8 mouse cellular contexts compared by ENCODE assay signal in genomic region chr2:30929483-30930045, GRCm38 (mm10). TPM values are rescaled to one million over a fixed set of nuclear protein-coding genes. Genes with fewer than 3 reads are reported as not detected.
DNase-seq lines count a peak whose midpoint lies in the region; ATAC-seq and TF ChIP-seq lines count a peak whose summit lies in the region.

Gene Ptges (minus strand): TSS chr2:30929863.

- H3K9ac ChIP-seq in kidney, embryonic 15.5 days = no peak within 1 kb of the TSS
- H3K9ac ChIP-seq in liver, embryonic 12.5 days = peak within 1 kb of the TSS; percentile 48
- peak within 1 kb of the TSS; percentile 39 for H3K9ac ChIP-seq in stomach, postnatal 0 days (ENCODE audit: low read length)

- no peak for TF ChIP-seq EP300 in stomach, postnatal 0 days (optimal IDR thresholded peaks at IDR 0.05)

- 0 out of 2 replicates have a peak, but pooled peaks cover 3% of the 10 kb centered on the region for H3K27me3 ChIP-seq in heart, embryonic 10.5 days (ENCODE audit: insufficient read depth, poor library complexity, severe bottlenecking)
- H3K27me3 ChIP-seq in kidney, embryonic 15.5 days = no peaks in the 10 kb centered on the region
- 0 out of 2 replicates have a peak, but pooled peaks cover 3% of the 10 kb centered on the region for H3K27me3 ChIP-seq in liver, embryonic 12.5 days (replicated peaks)
- H3K27me3 ChIP-seq in myocyte (ENCODE audit: control insufficient read depth, insufficient read depth, insufficient read length) = no peaks in the 10 kb centered on the region
- H3K27me3 ChIP-seq in stomach, postnatal 0 days (ENCODE audit: control insufficient read depth, insufficient read depth, low read length) = no peaks in the 10 kb centered on the region

- H3K4me1 ChIP-seq in embryonic fibroblast, embryonic 13.5 days (ENCODE audit: control insufficient read depth, insufficient read depth, low read length) = peaks cover 2% of the 10 kb centered on the region
- H3K4me1 ChIP-seq in heart, embryonic 10.5 days = peaks cover 39% of the 10 kb centered on the region
- peaks cover 34% of the 10 kb centered on the region for H3K4me1 ChIP-seq in kidney, embryonic 15.5 days
- H3K4me1 ChIP-seq in liver, embryonic 12.5 days = peaks cover 26% of the 10 kb centered on the region
- H3K4me1 ChIP-seq in stomach, postnatal 0 days (replicated peaks; ENCODE audit: control insufficient read depth, insufficient read depth) = 0 out of 2 replicates have a peak, but pooled peaks cover 2% of the 10 kb centered on the region

- DNase-seq in CD4-positive helper T cell, adult 2 months (ENCODE audit: low read depth, low spot score) = peak; percentile 40
- peak; percentile 94 for DNase-seq in brain, adult 2 months (ENCODE audit: low read depth, low spot score)
- DNase-seq in heart, embryonic 10.5 days (ENCODE audit: low spot score) = peak; percentile 85
- DNase-seq in stomach, postnatal 0 days (ENCODE audit: low spot score) = peak; percentile 88

- TF ChIP-seq POLR2A in embryonic fibroblast, embryonic 13.5 days (IDR thresholded peaks at IDR 0.05; ENCODE audit: low read depth, low read length) = no peak
- no peak for TF ChIP-seq POLR2A in myocyte (IDR thresholded peaks at IDR 0.05; ENCODE audit: insufficient read length, low read depth)

- TF ChIP-seq CTCF in embryonic fibroblast, embryonic 13.5 days (IDR thresholded peaks at IDR 0.05; ENCODE audit: borderline replicate concordance, insufficient read depth, low read length) = 0 out of 2 replicates have a peak, but pooled peaks have one; percentile 24
- TF ChIP-seq CTCF in stomach, postnatal 0 days (IDR thresholded peaks at IDR 0.05; ENCODE audit: low read depth) = peak; percentile 81

- H3K36me3 ChIP-seq in heart, embryonic 10.5 days = no peaks in the 10 kb centered on the region
- no peaks in the 10 kb centered on the region for H3K36me3 ChIP-seq in kidney, embryonic 15.5 days
- H3K36me3 ChIP-seq in liver, embryonic 12.5 days = no peaks in the 10 kb centered on the region
- no peaks in the 10 kb centered on the region for H3K36me3 ChIP-seq in myocyte (ENCODE audit: control insufficient read depth, insufficient read depth)
- no peaks in the 10 kb centered on the region for H3K36me3 ChIP-seq in stomach, postnatal 0 days (ENCODE audit: control insufficient read depth, insufficient read depth, low read length)

- no peak within 1 kb of the TSS for H3K4me3 ChIP-seq in embryonic fibroblast, embryonic 13.5 days (ENCODE audit: insufficient read depth, low read length)
- peak within 1 kb of the TSS; percentile 51 for H3K4me3 ChIP-seq in heart, embryonic 10.5 days
- H3K4me3 ChIP-seq in kidney, embryonic 15.5 days (replicated peaks) = peak within 1 kb of the TSS; percentile 23
- peak within 1 kb of the TSS; percentile 46 for H3K4me3 ChIP-seq in liver, embryonic 12.5 days
- H3K4me3 ChIP-seq in myocyte = peak within 1 kb of the TSS; percentile 25
- H3K4me3 ChIP-seq in stomach, postnatal 0 days (ENCODE audit: low read depth, low read length) = peak within 1 kb of the TSS; percentile 32

- peak within 1 kb of the TSS; percentile 12; the same call in 1 of the 2 replicates for H3K27ac ChIP-seq in embryonic fibroblast, embryonic 13.5 days (ENCODE audit: insufficient read depth, low read length)
- H3K27ac ChIP-seq in heart, embryonic 10.5 days = peak within 1 kb of the TSS; percentile 56
- H3K27ac ChIP-seq in kidney, embryonic 15.5 days = no peak within 1 kb of the TSS
- H3K27ac ChIP-seq in liver, embryonic 12.5 days = peak within 1 kb of the TSS; percentile 68
- peak within 1 kb of the TSS; percentile 81 for H3K27ac ChIP-seq in stomach, postnatal 0 days (replicated peaks)

- H3K9me3 ChIP-seq in heart, embryonic 10.5 days = no peaks in the 10 kb centered on the region
- no peaks in the 10 kb centered on the region for H3K9me3 ChIP-seq in kidney, embryonic 15.5 days (replicated peaks)
- H3K9me3 ChIP-seq in liver, embryonic 12.5 days (replicated peaks) = no peaks in the 10 kb centered on the region
- no peaks in the 10 kb centered on the region for H3K9me3 ChIP-seq in stomach, postnatal 0 days (ENCODE audit: control insufficient read depth, low read length)

- no peaks in the 10 kb centered on the region for H3K79me2 ChIP-seq in myocyte (ENCODE audit: control insufficient read depth, insufficient read depth)

- peak; percentile 59 for ATAC-seq in kidney, embryonic 15.5 days (replicated peaks; ENCODE audit: low FRiP score)
- ATAC-seq in liver, embryonic 12.5 days = peak; percentile 28; the same call in 1 of the 2 replicates
- ATAC-seq in stomach, postnatal 0 days (ENCODE audit: low FRiP score, low TSS enrichment) = peak; percentile 69

- WGBS in heart, embryonic 10.5 days = 2% methylated on average over 23 of the region's 23 CpGs
- under 1% methylated on average over 23 of the region's 23 CpGs for WGBS in kidney, embryonic 15.5 days
- 4% methylated on average over 23 of the region's 23 CpGs for WGBS in liver, embryonic 12.5 days (ENCODE audit: insufficient replicate concordance)
- WGBS in stomach, postnatal 0 days = under 1% methylated on average over 23 of the region's 23 CpGs

- H3K4me2 ChIP-seq in kidney, embryonic 15.5 days = peak within 1 kb of the TSS; percentile 57
- peak within 1 kb of the TSS; percentile 72 for H3K4me2 ChIP-seq in liver, embryonic 12.5 days
- peak within 1 kb of the TSS; percentile 93 for H3K4me2 ChIP-seq in myocyte (ENCODE audit: low read depth)
- H3K4me2 ChIP-seq in stomach, postnatal 0 days (replicated peaks; ENCODE audit: low read depth) = peak within 1 kb of the TSS; percentile 59

- H3ac ChIP-seq in myocyte (ENCODE audit: control insufficient read depth, insufficient read length) = no peak within 1 kb of the TSS

TF ChIP-seq in myocyte, 11 proteins besides CTCF, POLR2A, EP300 and RAD21:
- TF ChIP-seq POLR2AphosphoS2 (IDR thresholded peaks at IDR 0.05; ENCODE audit: insufficient read length, low read depth) (no peak), CEBPB (IDR thresholded peaks at IDR 0.05; ENCODE audit: insufficient read depth, poor library complexity, severe bottlenecking) (peak; percentile 94), TCF3 (IDR thresholded peaks at IDR 0.05; ENCODE audit: insufficient read length, low read depth) (no peak), TCF12 (IDR thresholded peaks at IDR 0.05; ENCODE audit: insufficient read depth, poor library complexity, severe bottlenecking) (no peak), REST (IDR thresholded peaks at IDR 0.05; ENCODE audit: insufficient read depth, insufficient read length) (no peak)

RNA-seq across cellular contexts. Expression of gene Ptges, which starts in this region (rescaled TPM):
- polyA plus RNA-seq in embryonic fibroblast, embryonic 13.5 days (2011; ENCODE audit: insufficient read length, low read depth, missing spikeins) = 37.2 and 41.3 TPM in 2 replicates
- 4.2 and 6.1 TPM in 2 replicates for polyA plus RNA-seq in heart, embryonic 10.5 days (2016; fragmentation: Nextera tagmentation; extraction: Ambion mirVana)
- polyA plus RNA-seq in kidney, embryonic 15.5 days (2015; fragmentation: Nextera tagmentation; extraction: Ambion mirVana) = 13.3 and 13.5 TPM in 2 replicates
- 0.25 and 0.63 TPM in 2 replicates for polyA plus RNA-seq in liver, embryonic 12.5 days (2016; fragmentation: Nextera tagmentation; extraction: Ambion mirVana)
- polyA plus RNA-seq in myocyte (2012; fragmentation: generic; extraction: Trizol) = 0.56 TPM
- polyA plus RNA-seq in stomach, postnatal 0 days (2015; fragmentation: Nextera tagmentation; extraction: Ambion mirVana) = 28.3 and 29.2 TPM in 2 replicates

Comparison
In these comparisons a context has a peak if more than half of its experiments do, and no peak if none do; other contexts are left out.
1. Peak in ATAC-seq, H3K4me3 ChIP-seq, H3K27ac ChIP-seq, H3K9ac ChIP-seq and H3K4me2 ChIP-seq in liver, embryonic 12.5 days; RNA of the gene not detected or under 1 TPM.
2. DNase-seq: peak in every context shown above with its lines; median percentile 94 in brain, adult 2 months; 88 in stomach, postnatal 0 days; 85 in heart, embryonic 10.5 days; 40 in CD4-positive helper T cell, adult 2 months.